Mouse (Mus musculus) monocyte, adult 2 months (primary cell): ENCODE data around the gene Rilp.

Experiments used
- DNase-seq, 2 experiments: peaks; one replicate each; pipeline ENCODE4 v3.0.0; 2022; ENCODE audit warnings: low spot score in 2 of 2, low read depth in 1 of 2

Gene Rilp

DNA sequence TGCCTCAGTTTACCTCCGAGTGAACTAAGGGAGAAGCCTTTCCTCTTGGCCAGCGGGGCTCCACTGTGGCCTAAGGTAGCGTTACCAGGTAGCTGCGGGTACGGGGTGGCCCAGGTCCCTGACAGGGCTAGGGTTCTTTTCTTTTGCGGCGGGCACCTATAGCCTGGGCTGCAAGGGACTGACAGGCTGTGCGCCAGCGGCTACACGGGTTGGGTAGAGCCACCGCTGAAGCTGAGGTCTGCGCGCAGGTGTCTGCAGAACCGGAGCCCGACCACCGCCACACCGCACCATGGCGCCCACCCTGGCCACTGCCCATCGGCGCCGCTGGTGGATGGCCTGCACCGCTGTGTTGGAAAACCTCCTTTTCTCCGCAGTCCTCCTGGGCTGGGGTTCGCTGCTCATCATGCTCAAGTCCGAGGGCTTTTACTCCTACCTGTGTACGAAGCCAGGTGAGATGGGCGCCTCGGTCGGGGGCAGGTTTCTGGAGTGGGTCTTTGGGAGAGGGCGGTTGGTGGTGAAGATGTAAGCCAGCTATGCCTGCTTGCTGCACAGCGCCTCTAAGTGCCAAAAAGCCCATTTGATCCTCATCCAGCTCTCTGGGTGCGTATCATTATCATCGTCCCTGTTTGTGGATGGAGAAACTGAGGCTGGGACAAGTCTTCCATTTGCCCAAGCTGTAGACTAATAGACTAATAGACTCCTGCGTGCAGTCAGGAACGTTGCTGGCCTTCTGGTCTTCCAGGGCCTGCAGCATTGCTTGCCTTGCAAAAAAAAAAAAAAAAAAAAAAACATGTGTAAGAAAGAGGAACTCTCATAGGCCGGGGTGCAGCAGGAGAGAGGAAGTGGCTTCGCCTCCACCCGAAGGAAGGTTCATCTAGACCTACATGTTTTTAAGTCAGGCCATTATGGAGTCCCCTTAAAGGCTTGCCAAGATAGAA lies 22.7 kb downstream of the Rilp start:
- peak in 1 of 2 experiments; percentile 35 for DNase-seq

DNA sequence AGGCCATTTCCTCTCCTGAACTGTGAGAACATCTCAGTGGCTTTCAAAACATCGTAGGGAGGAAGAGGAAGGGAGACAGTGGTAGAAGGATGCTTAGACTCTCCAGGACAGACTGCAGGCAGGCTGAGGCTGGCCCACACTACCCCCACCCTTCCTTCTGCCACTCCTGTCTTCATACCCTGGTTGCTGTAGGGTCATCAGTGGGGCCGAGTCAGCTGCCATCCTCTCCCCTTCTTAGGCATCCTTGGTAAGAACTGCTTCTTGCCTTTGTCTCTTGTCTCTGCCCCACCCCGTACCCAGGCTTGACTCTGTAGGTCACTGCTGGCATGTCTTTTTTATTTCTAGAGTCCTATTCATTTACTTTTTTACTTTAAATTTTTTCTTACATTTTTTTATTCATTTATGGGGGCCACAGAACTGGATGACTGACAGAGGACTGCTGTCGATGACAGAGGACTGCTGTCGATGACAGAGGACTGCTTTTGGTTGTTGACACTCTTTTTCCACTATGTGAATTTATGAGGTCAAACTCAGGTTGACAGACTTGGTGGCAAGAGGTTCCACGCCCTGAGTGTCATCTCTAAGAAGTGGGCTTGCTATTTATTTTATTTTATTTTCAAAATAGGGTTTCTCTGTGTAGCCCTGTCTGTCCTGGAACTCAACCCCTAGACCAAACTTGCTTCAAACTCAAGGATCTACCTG lies 23.6 kb downstream of the Rilp start:
- DNase-seq: no peak

DNA sequence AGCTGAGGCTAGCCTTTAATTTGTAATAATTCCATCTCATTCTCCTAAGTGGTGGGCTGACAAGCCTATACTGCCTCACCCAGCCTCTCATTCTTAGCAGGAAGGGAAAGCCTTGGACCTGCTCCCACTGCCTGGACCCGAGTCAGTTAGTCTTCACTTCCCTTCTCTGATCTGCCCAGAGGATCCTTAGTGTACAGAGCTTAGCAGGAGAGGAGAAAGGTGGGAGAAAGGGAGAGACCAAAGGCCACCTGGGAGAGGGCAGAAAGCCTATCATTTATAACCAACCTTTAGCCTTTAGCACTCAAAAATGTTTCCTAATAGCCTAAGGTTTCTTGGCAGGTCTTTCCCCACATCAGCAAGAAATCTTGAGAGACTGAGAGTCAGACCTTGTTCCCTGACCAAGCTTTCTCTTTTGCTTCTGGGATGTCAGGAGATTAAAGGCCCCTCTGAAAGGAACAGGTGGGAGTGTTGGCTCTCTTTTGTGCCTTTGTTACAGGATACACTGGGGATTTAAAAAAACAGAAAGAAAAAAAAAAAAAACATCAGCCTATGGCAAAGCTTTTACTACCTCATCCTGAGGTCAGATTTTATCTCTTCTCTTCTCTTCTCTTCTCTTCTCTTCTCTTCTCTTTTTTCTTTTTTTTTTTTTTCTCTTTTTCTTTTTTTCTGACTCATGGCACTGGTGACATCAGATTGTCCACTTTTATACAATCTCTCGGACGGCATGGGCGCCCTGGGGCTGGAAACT lies 24.6 kb downstream of the Rilp start:
- no peak for DNase-seq

DNA sequence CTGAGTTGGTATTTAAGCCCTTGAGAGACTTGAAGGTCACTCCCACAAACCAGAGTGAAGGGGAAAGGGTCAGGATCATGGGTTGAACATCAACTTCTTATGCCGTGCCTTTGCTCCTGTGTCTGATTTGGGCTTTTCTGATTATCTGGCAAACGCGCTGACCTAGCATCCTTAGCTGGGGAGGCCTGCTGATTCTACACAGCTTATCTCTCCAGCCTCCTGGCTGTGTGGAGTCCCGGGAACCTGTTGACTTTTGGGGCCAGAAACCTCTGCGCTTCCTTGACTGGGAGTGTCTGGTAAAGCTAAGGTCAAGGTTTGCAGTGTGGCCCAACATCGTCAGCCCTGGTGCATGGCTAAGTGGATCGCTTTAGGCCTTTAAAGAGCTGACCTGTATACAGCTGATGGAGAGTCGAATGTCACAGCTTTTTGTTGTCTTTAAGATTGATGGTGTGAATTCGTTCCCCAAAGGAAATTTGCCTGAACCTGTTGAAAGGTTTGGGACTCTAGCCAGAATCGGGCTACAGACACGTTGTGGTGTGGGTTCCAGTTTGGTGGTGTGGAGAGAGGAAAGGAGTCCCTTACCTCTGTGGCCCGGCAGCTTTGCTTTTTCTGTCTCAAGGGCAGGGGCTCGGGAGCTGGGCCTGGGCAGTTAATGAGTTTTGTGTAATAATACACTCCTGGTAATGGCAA lies 25.4 kb downstream of the Rilp start:
- no peak for DNase-seq

DNA sequence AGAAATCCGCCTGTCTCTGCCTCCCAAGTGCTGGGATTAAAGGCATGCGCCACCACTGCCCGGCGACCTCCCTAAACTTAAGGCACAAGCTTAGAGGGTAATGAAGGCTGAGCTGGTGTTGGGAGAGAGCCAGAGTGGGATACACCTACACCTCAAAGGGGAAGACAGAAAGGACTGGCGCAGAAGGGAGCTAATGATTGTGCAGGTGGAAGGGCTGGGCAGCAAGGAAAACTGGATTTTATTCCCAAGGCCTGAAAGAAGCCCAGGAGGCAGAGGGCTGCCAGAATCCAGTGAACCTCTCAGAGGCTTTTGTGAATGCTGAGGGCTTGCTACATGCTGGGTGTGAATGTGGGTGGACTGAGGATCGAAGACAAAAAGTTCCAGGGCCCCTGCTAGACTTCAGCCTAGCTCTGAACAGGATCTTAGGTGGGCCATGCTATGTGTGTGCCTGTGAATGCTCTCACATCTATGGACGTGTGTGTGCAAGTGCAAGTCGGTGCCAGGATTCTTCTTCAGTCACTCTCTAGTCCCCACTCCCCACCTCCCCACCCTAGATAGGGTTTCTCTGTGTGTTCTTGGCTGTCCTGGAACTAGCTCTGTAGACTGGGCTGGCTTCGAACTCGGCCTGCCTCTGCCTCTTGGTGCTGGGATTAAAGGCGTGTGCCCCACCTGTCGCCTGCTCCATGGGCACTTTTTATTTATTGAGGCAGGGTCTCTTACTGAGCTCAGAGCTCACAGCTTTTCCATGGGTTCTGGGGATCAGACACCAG lies 26.5 kb downstream of the Rilp start:
- DNase-seq: no peak

DNA sequence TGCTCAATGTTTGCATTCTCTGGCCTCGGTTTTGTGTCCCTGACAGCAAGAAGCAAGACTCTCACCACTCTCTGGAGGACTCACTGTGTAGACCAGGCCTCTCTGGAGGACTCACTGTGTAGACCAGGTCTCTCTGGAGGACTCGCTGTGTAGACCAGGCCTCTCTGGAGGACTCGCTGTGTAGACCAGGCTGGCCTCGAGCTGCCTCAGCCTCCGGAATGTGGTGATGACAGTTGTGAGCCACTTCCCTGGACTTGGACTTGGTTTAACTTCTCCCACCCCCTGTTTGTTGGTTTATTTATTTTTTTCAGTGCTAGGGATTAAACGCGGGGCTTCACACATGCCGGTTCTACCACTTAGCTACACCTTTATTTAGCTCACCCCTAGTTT lies 27.1 kb downstream of the Rilp start:
- no peak for DNase-seq

DNA sequence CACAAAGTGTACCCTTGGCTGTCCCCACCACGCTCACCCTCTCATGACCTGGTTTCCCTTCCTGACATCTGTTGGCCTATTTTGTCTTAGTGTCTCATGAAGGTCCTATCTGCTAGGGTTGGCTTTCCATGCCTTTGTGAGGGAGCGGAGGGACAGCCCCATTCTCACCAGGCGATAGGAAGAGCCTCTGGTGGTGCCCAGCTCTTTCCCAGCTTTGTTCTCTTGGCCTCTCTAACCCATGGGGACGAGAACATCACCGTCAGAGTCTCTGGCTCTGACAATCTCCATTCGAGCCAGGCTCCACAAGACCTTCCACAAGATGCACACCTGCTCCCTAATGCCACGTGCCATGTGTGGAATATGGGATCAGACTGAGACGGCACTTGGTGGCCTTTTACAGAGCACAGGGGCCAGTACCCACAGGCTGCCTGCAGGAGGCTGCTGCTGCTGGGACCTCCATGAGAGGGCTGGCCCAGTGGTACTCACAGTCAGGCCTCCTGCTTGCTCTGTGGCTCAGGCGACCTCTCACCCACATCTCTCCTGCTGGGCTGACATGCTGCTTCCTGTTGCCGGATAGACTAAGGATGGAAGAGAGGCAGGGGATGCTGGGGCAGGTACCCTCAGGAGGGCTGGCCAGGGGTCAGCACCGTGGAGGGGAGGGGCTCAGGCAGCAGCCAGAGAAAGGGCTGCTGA lies 27.7 kb downstream of the Rilp start:
- no peak for DNase-seq

DNA sequence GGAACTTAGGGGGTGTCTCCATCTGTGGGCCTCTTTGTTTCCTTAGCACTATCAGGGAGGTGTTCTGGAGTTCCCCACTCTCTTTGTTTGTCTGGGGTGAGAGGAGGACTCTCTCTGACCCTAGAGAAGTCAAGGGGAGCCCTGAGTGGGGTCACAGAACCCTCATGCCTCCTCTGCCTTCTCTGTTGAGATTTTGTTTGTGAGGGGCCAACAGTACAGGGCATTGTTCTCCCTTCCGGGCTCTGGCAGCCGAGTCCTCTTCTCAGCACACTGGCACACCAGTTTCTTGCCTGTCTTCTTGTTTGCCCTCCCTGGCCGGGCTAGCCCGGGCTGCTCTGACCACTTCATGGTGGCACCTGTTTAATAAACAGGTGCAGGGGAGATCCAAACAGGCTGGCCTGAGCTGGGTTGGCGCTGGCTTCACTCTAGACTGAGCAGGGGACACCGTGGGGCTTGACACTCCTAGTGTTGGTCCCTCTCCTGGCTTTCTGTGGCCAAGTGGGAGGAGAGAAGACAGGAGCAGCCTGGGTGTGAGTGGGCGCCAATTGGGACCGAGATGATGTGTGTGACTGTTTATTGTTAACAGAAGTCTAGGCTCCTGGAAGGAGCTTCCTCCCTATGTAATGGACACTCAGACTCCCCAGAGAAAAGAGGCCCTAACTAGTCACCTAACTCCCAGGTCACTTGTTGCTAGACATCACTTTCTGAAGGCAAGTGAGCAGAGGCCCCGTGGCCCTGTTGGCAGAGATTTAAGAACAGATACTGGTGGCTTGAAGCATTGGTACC lies 28.5 kb downstream of the Rilp start:
- DNase-seq: no peak

DNA sequence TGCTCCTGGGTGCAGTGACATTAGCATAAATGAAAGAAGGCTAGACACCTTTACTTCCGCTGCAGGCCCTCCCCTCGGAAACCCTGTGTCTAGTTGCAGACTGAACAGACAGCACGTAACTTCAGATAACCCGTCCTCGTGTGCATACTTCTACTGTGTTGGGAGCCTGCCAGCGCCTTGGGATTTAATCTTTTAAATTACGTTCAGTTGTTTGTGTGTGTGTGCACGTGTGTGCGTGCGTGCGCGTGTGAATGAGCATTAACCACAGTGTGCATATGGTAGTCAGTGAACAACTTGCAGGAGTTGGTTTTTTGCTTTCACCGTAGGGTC lies 29.0 kb downstream of the Rilp start:
- DNase-seq: no peak

DNA sequence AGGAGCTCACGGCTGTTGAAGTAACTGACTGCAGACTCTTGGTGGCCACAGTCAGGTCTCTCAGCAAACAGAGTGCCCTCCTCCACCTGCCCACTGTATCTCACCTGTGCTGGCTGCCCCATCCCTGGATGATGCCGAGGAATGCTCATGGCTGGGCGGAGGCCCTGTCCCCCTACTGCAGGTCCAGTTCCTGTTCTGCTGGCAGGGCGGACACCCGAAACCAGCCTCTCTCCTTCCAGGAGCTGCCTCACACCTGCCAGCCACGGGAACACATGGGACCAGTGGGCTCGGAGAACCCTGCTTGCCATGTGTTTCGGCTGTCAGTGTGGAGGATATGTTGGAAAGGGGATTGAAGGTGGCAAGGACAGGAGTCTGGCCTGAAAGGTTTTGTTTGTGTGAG lies 30.3 kb downstream of the Rilp start:
- no peak for DNase-seq

DNA sequence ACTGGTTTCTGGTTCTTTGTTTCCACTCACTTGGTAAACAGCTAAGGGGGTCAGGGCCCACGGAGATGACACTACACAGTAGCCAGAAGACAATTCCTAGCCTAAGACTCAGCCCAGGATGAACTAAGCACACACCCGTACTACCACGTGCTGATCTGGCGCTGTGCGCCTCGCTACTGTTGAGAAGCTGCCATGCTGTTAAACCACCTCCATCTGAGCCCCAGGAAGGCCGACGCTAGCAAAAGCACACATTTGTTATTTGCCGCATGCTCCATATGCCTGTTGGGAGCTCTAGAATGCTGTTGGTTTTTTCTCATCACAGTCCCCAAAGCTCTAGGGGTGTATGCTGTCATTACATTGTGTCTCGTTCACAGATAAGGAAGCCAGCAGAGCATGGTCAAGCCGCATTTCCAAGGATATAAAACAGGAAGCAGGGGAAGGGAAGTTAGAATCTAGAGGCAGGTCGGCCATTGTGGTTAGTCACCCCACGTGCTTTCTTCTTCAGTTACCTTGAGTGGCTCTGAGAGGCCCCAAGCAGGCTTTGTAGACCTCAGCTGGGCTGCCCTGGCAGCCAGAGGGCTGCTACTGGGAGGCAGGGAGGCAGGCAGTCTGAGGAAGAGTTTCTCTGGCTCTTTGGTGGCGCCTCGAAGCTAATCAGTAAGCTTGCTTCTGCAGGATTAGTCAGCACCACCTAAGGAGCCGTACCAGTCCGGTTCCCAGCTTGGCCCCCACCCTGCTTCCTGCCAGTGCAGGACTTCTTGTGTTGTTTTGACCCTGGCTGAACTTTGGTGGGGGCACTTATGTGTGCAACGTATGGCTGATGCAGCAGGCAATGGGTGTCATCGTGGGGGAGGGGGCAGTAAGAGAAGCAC lies 31.1 kb downstream of the Rilp start:
- DNase-seq: peak in 1 of 2 experiments; percentile 27

DNA sequence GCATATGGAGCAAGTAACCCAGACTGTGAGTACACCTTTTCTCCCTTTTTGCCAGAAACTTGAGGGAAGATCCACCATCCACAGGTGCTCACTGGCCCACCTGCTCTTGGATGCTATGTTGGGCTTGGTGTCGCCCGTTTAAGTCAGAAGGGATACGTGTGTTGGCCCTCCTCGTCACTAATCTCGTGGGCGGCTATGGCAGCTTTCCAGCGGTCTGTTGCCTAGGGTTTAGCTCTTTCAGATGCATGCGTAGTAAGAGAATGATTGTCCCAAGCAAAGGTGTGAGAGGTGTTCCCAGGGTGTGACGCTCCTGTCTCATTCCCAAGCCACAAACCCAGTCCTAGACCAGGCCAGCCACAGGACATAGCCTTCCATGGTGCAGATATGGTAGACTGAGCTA lies 34.8 kb downstream of the Rilp start:
- no peak for DNase-seq

DNA sequence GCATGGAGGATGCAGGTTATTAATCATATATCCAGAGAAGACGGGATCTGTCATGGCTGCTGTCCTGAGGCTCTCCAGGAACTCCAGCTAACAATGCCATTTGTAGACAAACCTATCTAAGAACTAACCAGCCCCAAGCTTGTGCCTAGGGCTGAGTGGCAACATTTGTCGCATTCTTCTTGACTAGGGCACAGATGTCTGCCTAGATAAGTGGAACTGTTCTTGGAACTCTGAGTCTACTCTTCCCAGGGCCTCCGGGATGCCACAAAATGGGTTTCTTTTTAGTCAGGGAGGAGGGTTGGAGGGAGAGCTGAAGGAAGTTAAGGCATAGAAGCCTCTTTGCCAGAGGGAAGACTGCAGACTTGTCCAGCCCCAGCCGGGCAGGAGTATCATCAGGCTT lies 36.2 kb downstream of the Rilp start:
- DNase-seq: no peak

DNA sequence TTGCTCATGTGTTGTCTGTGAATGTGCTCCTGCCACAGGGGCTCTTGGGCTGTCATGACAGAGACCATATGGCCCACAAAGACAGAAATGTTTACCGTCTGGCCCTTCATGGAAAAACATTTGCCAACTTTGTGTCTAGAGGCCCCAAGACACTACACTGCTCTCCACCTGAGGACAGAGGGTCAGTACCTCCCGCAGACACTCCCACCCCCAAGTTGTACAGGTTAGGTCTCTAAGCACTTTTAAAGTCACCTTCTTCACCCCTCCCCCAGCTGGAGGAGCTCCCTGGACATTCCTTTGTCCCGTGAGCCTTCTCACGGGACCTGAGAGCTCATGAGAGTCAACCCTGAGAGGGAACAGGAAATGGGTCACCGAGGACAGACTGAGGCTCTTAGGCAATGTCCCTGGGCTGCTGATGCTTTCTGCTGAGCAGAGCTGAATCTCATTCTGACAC lies 39.8 kb downstream of the Rilp start:
- peak in 1 of 2 experiments; percentile 46 for DNase-seq

DNA sequence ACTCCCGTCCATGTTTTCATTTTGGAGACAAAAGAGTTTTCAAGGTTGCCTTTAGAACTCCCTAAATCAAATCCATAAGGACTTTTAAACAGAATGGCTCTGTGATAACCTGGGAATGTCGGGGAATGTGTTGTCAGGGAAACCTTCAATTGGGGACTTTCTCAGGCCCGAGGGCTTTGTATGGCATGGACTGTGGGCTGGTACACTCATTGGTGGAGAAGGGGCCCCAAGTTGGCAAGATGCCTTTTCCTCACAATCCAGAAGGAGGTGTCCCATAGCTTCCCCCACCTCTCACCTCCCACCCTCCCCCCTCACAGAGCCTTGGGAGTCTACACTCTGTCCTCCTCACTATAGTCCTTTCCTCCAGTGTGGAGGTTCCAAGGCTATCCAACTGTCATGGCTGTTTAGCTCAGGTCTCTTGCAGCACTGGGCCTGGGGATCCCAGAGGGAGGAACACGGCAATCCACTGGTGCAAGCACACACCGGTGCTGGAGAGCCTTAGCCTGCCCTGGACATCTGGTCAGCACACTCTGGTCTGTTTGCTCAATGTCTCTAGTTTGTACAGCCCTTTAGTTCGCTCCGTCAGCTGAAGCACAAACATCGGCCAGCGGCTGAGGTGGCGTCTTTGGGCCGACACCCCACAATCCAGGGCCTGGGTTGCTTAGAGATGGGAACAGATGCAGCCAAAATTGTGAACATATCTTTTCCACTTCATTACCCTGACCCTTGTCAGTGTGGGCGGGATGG lies 40.5 kb downstream of the Rilp start:
- DNase-seq: no peak

DNA sequence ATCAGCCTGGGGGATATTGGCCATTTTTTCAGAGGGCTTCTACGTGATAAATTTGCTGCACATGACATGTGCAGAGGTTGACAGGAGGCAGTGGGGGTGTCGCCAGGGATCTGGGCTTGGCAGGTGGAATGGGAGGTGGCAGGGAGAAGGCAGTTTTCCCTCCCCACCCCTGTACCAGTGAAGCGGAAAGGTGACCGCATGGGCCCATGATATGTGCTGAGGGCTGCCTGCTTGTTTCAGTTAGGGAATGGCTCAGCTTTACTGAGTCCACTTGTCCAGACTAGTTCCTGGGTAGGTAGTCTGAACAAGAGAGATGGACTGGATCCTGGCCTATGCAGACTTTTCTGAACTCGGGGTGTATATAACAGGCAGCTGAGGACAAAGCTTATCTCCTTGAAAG lies 41.4 kb downstream of the Rilp start:
- no peak for DNase-seq

DNA sequence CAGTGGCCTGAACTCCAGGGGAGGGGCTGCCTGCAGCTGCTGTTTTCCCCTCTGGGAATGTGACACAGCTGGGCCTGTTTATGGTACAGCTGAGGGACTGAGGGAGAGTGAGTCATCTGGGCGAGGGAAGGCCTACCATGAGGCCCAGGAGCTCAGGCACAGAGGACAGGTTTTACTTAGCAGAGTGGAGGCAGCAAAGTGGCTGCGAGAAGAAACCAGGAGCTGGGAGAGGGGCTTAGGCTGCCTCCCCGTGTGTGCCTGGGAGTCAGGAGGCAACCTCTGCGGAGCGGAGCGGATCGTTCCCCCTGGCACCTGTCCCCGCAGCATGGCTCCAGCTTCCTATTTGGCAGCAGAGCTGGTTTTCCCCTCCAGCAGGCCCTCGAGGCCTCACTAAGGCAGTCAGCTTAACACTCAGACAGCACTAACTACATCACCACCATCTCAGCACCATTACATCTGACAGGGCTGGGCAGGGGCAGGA lies 42.1 kb downstream of the Rilp start:
- DNase-seq: no peak
